In the genomic region with DNA sequence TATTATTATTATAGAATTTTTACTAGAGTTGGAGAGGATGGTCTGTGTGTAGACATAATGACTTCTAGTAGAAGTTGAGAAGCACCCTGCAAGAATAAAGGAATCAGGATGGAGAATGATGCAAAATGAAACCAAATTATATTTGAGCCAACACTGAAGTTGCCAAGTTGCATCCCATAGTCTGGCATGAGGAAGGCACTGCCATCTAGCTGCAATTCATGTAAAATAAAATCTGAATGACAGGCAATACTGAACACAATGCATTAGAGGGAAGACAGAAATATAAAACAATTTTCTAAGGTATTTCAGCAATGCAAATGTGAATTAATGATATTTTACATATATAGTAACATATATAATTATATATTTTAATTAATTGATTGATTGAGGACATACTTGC, we compare ENCODE assay signal across 29 mouse cellular contexts. TPM values are rescaled to one million over a fixed set of nuclear protein-coding genes. Genes with fewer than 3 reads are reported as not detected.
DNase-seq lines count a peak whose midpoint lies in the region; ATAC-seq and TF ChIP-seq lines count a peak whose summit lies in the region.
"Had no signal": no experiment of that assay in that cellular context is flagged by ENCODE, and none has a peak within 500 bp of the region (broad histone marks: within the 10 kb centered on the region; RNA-seq: fewer than 3 reads in every experiment).

No protein-coding gene starts in this region.

- TF ChIP-seq CTCF in forebrain, postnatal 0 days (IDR thresholded peaks at IDR 0.05; ENCODE audit: low read depth), result peak; percentile 51
- peak; percentile 26 for TF ChIP-seq CTCF in left cerebral cortex, adult 2 months (IDR thresholded peaks at IDR 0.05)
- TF ChIP-seq CTCF in cortical plate, adult 2 months (IDR thresholded peaks at IDR 0.05; ENCODE audit: extremely low read depth, insufficient read depth, low read length), result peak; percentile 16; the same call in 1 of the 2 replicates

- no peaks in the 10 kb centered on the region for H3K9me3 ChIP-seq in forebrain, postnatal 0 days (ENCODE audit: low read length)
- no peaks in the 10 kb centered on the region for H3K9me3 ChIP-seq in forebrain, embryonic 16.5 days (ENCODE audit: control insufficient read depth, low read length)
- H3K9me3 ChIP-seq: forebrain, embryonic 10.5 days; heart, embryonic 15.5 days; intestine, embryonic 15.5 days; limb, embryonic 12.5 days; neural tube, embryonic 12.5 days had no signal

- intact Hi-C loops in left cerebral cortex, adult 2 months (cut with DNase I), result loop anchor here (10.0 kb wide), 1 partner anchor 900 kb away; no protein-coding TSS in a partner anchor
- intact Hi-C loops in left cerebral cortex, postnatal 36 days (cut with DNase I), result no loop called here

- H3K4me1 ChIP-seq in forebrain, postnatal 0 days (ENCODE audit: insufficient read depth), result no peaks in the 10 kb centered on the region
- no peaks in the 10 kb centered on the region for H3K4me1 ChIP-seq in forebrain, embryonic 16.5 days (replicated peaks; ENCODE audit: control insufficient read depth, insufficient read depth, low read length)
- H3K4me1 ChIP-seq in cortical plate, adult 2 months (ENCODE audit: control insufficient read depth, insufficient read depth, low read length), result no peaks in the 10 kb centered on the region
- H3K4me1 ChIP-seq: forebrain, embryonic 10.5 days; heart, embryonic 15.5 days; intestine, embryonic 15.5 days; limb, embryonic 12.5 days; neural tube, embryonic 12.5 days had no signal

- H3K9ac ChIP-seq in forebrain, postnatal 0 days, result no peak overlapping the region
- no peak overlapping the region for H3K9ac ChIP-seq in forebrain, embryonic 16.5 days (replicated peaks; ENCODE audit: low read depth, low read length)
- H3K9ac ChIP-seq: heart, embryonic 15.5 days; hindbrain, embryonic 14.5 days; intestine, embryonic 15.5 days; limb, embryonic 12.5 days; liver, postnatal 0 days; neural tube, embryonic 12.5 days had no signal

- peak; percentile 24 for DNase-seq in forebrain, postnatal 0 days
- DNase-seq in left cerebral cortex, adult 2 months (ENCODE audit: extremely low spot score in 1 of 2, low spot score in 2 of 2), result no peak
- no peak for DNase-seq in left cerebral cortex, postnatal 36 days (ENCODE audit: low spot score in 2 of 2)
- peak; percentile 23 for DNase-seq in 416B (ENCODE audit: low read depth)
- no peak for DNase-seq in cerebellum, postnatal 25 days
- DNase-seq: adrenal gland, postnatal 25 days; cerebellum, adult 11 months; cerebellum, postnatal 36 days; gastrocnemius, adult 2 months; heart, postnatal 36 days; kidney, adult 9 months; kidney, postnatal 25 days; liver, postnatal 0 days; right cerebral cortex, postnatal 14 days had no signal

- no peak for ATAC-seq in forebrain, postnatal 0 days
- no peak for ATAC-seq in forebrain, embryonic 16.5 days
- ATAC-seq: activated CD4-positive, CD25-positive, alpha-beta regulatory T cell, adult 4 months; intestine, embryonic 15.5 days; liver, postnatal 0 days; lung, postnatal 0 days had no signal

- no peak for TF ChIP-seq POLR2A in cortical plate, adult 2 months (IDR thresholded peaks at IDR 0.05; ENCODE audit: extremely low read depth, insufficient read depth, low read length)

- no peaks in the 10 kb centered on the region for H3K27me3 ChIP-seq in forebrain, postnatal 0 days (ENCODE audit: insufficient read depth, low read length)
- H3K27me3 ChIP-seq in forebrain, embryonic 16.5 days (replicated peaks; ENCODE audit: control insufficient read depth, insufficient read depth, low read length), result no peaks in the 10 kb centered on the region
- H3K27me3 ChIP-seq: heart, embryonic 15.5 days; intestine, embryonic 15.5 days; limb, embryonic 12.5 days; neural tube, embryonic 12.5 days had no signal

- H3K36me3 ChIP-seq in forebrain, postnatal 0 days (ENCODE audit: insufficient read depth), result no peaks in the 10 kb centered on the region
- H3K36me3 ChIP-seq in forebrain, embryonic 16.5 days (ENCODE audit: control insufficient read depth, insufficient read depth), result no peaks in the 10 kb centered on the region
- H3K36me3 ChIP-seq: forebrain, embryonic 10.5 days; heart, embryonic 15.5 days; intestine, embryonic 15.5 days; limb, embryonic 12.5 days; neural tube, embryonic 12.5 days had no signal

- no peak overlapping the region for H3K27ac ChIP-seq in forebrain, postnatal 0 days (ENCODE audit: low read depth, low read length)
- no peak overlapping the region for H3K27ac ChIP-seq in forebrain, embryonic 16.5 days (ENCODE audit: low read length)
- no peak overlapping the region for H3K27ac ChIP-seq in left cerebral cortex, adult 2 months
- H3K27ac ChIP-seq in cortical plate, adult 2 months (ENCODE audit: insufficient read depth, low read length), result no peak overlapping the region
- H3K27ac ChIP-seq: forebrain, embryonic 10.5 days; gastrocnemius, adult 2 months; heart, embryonic 15.5 days; hindbrain, embryonic 14.5 days; intestine, embryonic 15.5 days; limb, embryonic 12.5 days; macrophage; neural tube, embryonic 12.5 days had no signal

- H3K4me3 ChIP-seq in forebrain, postnatal 0 days (ENCODE audit: low read depth, low read length), result no peak overlapping the region
- H3K4me3 ChIP-seq in forebrain, embryonic 16.5 days (replicated peaks; ENCODE audit: low read length), result no peak overlapping the region
- H3K4me3 ChIP-seq in left cerebral cortex, adult 2 months, result no peak overlapping the region
- H3K4me3 ChIP-seq in cortical plate, adult 2 months (ENCODE audit: insufficient read depth, low read length), result no peak overlapping the region
- H3K4me3 ChIP-seq: forebrain, embryonic 10.5 days; gastrocnemius, adult 2 months; heart, embryonic 15.5 days; intestine, embryonic 15.5 days; limb, embryonic 12.5 days; neural tube, embryonic 12.5 days had no signal

- H3K4me2 ChIP-seq in forebrain, postnatal 0 days (ENCODE audit: low read depth), result no peak overlapping the region
- no peak overlapping the region for H3K4me2 ChIP-seq in forebrain, embryonic 16.5 days (ENCODE audit: low read length)
- H3K4me2 ChIP-seq: heart, embryonic 15.5 days; hindbrain, embryonic 14.5 days; intestine, embryonic 15.5 days; limb, embryonic 12.5 days; liver, embryonic 11.5 days; neural tube, embryonic 12.5 days had no signal

RNA-seq across cellular contexts. Expression of a gene that starts 36.9 kb away (rescaled TPM):
- total RNA-seq in forebrain, postnatal 0 days (2014; rRNA removed), result not detected in 2 replicates
- not detected in 2 replicates for polyA plus RNA-seq in forebrain, postnatal 0 days (2015; fragmentation: Nextera tagmentation; extraction: Ambion mirVana)
- not detected in 2 replicates for polyA plus RNA-seq in forebrain, embryonic 16.5 days (2015; fragmentation: Nextera tagmentation; extraction: Ambion mirVana)
- total RNA-seq in left cerebral cortex, adult 2 months (2021), result not detected
- total RNA-seq in left cerebral cortex, postnatal 36 days (2021), result not detected
- polyA plus RNA-seq in cortical plate, adult 2 months (2012; rRNA removed), result not detected in 2 replicates
- total RNA-seq: adrenal gland, postnatal 25 days; gastrocnemius, adult 2 months; gastrocnemius, postnatal 4 days; heart, postnatal 36 days had no signal
- polyA plus RNA-seq: activated CD4-positive, CD25-positive, alpha-beta regulatory T cell, adult 4 months; forebrain, embryonic 10.5 days; frontal cortex, adult 2 months; heart, embryonic 15.5 days; hindbrain, embryonic 14.5 days; intestine, embryonic 15.5 days; limb, embryonic 12.5 days; liver, embryonic 11.5 days; liver, postnatal 0 days; lung, postnatal 0 days; macrophage; neural tube, embryonic 12.5 days; urinary bladder, adult 2 months had no signal

RNA-seq across cellular contexts. Expression of a gene that starts 50.7 kb away (rescaled TPM):
- total RNA-seq in forebrain, postnatal 0 days (2014; rRNA removed), result 3.0 and 3.3 TPM in 2 replicates
- 1.5 and 2.0 TPM in 2 replicates for polyA plus RNA-seq in forebrain, postnatal 0 days (2015; fragmentation: Nextera tagmentation; extraction: Ambion mirVana)
- polyA plus RNA-seq in forebrain, embryonic 16.5 days (2015; fragmentation: Nextera tagmentation; extraction: Ambion mirVana), result 0.45 and 0.75 TPM in 2 replicates
- 1 to 10 TPM; 4.0 to 4.6 TPM for total RNA-seq in left cerebral cortex, adult 2 months (2021)
- total RNA-seq in left cerebral cortex, postnatal 36 days (2021), result 1 to 10 TPM; 4.1 to 4.8 TPM
- 4.2 and 4.3 TPM in 2 replicates for polyA plus RNA-seq in cortical plate, adult 2 months (2012; rRNA removed)
- total RNA-seq: gastrocnemius, postnatal 4 days had no signal
- polyA plus RNA-seq: activated CD4-positive, CD25-positive, alpha-beta regulatory T cell, adult 4 months; limb, embryonic 12.5 days; liver, embryonic 11.5 days; macrophage had no signal

Comparison
In these comparisons a context has a peak if more than half of its experiments do, and no peak if none do; other contexts are left out.
1. DNase-seq: peak in forebrain, postnatal 0 days (single experiment) and 416B (single experiment); none in left cerebral cortex, adult 2 months (0 of 2), left cerebral cortex, postnatal 36 days (0 of 2) and cerebellum, postnatal 25 days (0 of 2).
2. Peak in every context shown above with its lines, with median percentiles within 50 percentile points of each other: CTCF ChIP-seq.